Comparison of ENCODE assay signal across 13 mouse cellular contexts in the genomic region with DNA sequence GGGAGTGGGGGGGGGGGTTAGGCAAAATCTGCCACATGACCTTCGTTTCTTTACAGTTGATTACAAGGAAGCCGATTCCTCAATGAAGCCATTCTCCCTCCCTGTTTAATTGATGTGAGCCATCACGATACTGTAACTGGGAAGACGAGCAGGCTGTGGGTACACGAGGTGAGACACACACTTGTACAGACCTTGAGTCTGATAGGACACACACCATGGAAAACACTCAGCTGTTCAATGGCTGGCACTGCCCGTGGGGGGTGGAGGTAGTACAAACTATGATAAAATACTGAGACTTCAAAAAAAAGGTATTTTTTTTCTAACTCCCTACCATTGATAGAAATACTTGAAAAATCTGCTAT.
DNase-seq lines count a peak whose midpoint lies in the region; ATAC-seq and TF ChIP-seq lines count a peak whose summit lies in the region.
"Had no signal": no experiment of that assay in that cellular context is flagged by ENCODE, and none has a peak within 500 bp of the region (broad histone marks: within the 10 kb centered on the region; RNA-seq: fewer than 3 reads in every experiment).

No protein-coding gene starts in this region.

- 0 out of 2 replicates have a peak, but pooled peaks have one; percentile 34 for ATAC-seq in hindbrain, embryonic 14.5 days (ENCODE audit: low FRiP score)
- no peak for ATAC-seq in hindbrain, postnatal 0 days
- no peak for ATAC-seq in embryonic facial prominence, embryonic 15.5 days (ENCODE audit: insufficient number of reproducible peaks, low FRiP score, low TSS enrichment, low read depth)
- ATAC-seq in forebrain, embryonic 15.5 days (replicated peaks) = peak; percentile 85
- no peak for ATAC-seq in midbrain, embryonic 16.5 days
- no peak for ATAC-seq in erythroid progenitor cell, adult 5-6 weeks (replicated peaks; ENCODE audit: low FRiP score, poor library complexity, severe bottlenecking)

- TF ChIP-seq CTCF in hindbrain, postnatal 0 days (IDR thresholded peaks at IDR 0.05; ENCODE audit: low read depth) = no peak

- H3K9ac ChIP-seq in hindbrain, embryonic 14.5 days = no peak overlapping the region; the same call in 1 of the 2 replicates
- no peak overlapping the region for H3K9ac ChIP-seq in hindbrain, postnatal 0 days (replicated peaks; ENCODE audit: low read length)
- no peak overlapping the region for H3K9ac ChIP-seq in embryonic facial prominence, embryonic 15.5 days
- 0 out of 2 replicates have a peak overlapping the region, but pooled peaks have one; percentile 19 for H3K9ac ChIP-seq in forebrain, embryonic 15.5 days (replicated peaks)
- no peak overlapping the region for H3K9ac ChIP-seq in midbrain, embryonic 16.5 days (ENCODE audit: low read depth, low read length)
- H3K9ac ChIP-seq: liver, embryonic 15.5 days had no signal

- H3K4me1 ChIP-seq in hindbrain, embryonic 14.5 days (replicated peaks; ENCODE audit: control insufficient read depth, insufficient read depth, low read length) = peaks cover 13% of the 10 kb centered on the region; the same call in 1 of the 2 replicates
- H3K4me1 ChIP-seq in hindbrain, postnatal 0 days (ENCODE audit: insufficient read depth, low read length) = no peaks in the 10 kb centered on the region
- H3K4me1 ChIP-seq in embryonic facial prominence, embryonic 15.5 days = peaks cover 9% of the 10 kb centered on the region
- peaks cover 11% of the 10 kb centered on the region for H3K4me1 ChIP-seq in forebrain, embryonic 15.5 days
- H3K4me1 ChIP-seq in midbrain, embryonic 16.5 days (ENCODE audit: control insufficient read depth, insufficient read depth, low read length) = peaks cover 6% of the 10 kb centered on the region; the same call in 1 of the 2 replicates
- H3K4me1 ChIP-seq: liver, embryonic 15.5 days had no signal

- 39% methylated on average over 6 of the region's 6 CpGs for WGBS in hindbrain, embryonic 14.5 days
- 45% methylated on average over 6 of the region's 6 CpGs for WGBS in hindbrain, postnatal 0 days
- WGBS in embryonic facial prominence, embryonic 15.5 days = 49% methylated on average over 6 of the region's 6 CpGs
- WGBS in forebrain, embryonic 15.5 days = 24% methylated on average over 6 of the region's 6 CpGs
- 56% methylated on average over 6 of the region's 6 CpGs for WGBS in midbrain, embryonic 16.5 days

- H3K27ac ChIP-seq in hindbrain, embryonic 14.5 days = no peak overlapping the region
- H3K27ac ChIP-seq in hindbrain, postnatal 0 days = no peak overlapping the region
- no peak overlapping the region for H3K27ac ChIP-seq in embryonic facial prominence, embryonic 15.5 days (replicated peaks)
- H3K27ac ChIP-seq in forebrain, embryonic 15.5 days (replicated peaks) = peak overlapping the region; percentile 57
- H3K27ac ChIP-seq in midbrain, embryonic 16.5 days (ENCODE audit: low read length) = no peak overlapping the region
- H3K27ac ChIP-seq: liver, embryonic 15.5 days; macrophage had no signal

- peaks cover 7% of the 10 kb centered on the region; the same call in 1 of the 2 replicates for H3K27me3 ChIP-seq in hindbrain, embryonic 14.5 days (ENCODE audit: control insufficient read depth, insufficient read depth, low read length)
- no peaks in the 10 kb centered on the region for H3K27me3 ChIP-seq in hindbrain, postnatal 0 days (ENCODE audit: insufficient read depth, low read length)
- H3K27me3 ChIP-seq in embryonic facial prominence, embryonic 15.5 days = no peaks in the 10 kb centered on the region
- no peaks in the 10 kb centered on the region for H3K27me3 ChIP-seq in forebrain, embryonic 15.5 days
- H3K27me3 ChIP-seq in midbrain, embryonic 16.5 days (ENCODE audit: control insufficient read depth, insufficient read depth, low read depth, low read length) = no peaks in the 10 kb centered on the region
- H3K27me3 ChIP-seq: liver, embryonic 15.5 days had no signal

- no peak overlapping the region for H3K4me3 ChIP-seq in hindbrain, embryonic 14.5 days (replicated peaks; ENCODE audit: low read length)
- no peak overlapping the region for H3K4me3 ChIP-seq in hindbrain, postnatal 0 days (ENCODE audit: low read length)
- H3K4me3 ChIP-seq in embryonic facial prominence, embryonic 15.5 days (replicated peaks) = no peak overlapping the region
- peak overlapping the region; percentile 16 for H3K4me3 ChIP-seq in forebrain, embryonic 15.5 days
- H3K4me3 ChIP-seq in midbrain, embryonic 16.5 days (ENCODE audit: low read depth, low read length) = no peak overlapping the region
- H3K4me3 ChIP-seq: liver, embryonic 15.5 days had no signal

- H3K9me3 ChIP-seq in hindbrain, embryonic 14.5 days (ENCODE audit: control insufficient read depth, low read length) = no peaks in the 10 kb centered on the region
- H3K9me3 ChIP-seq in hindbrain, postnatal 0 days (ENCODE audit: low read length) = no peaks in the 10 kb centered on the region
- H3K9me3 ChIP-seq in embryonic facial prominence, embryonic 15.5 days (replicated peaks) = no peaks in the 10 kb centered on the region
- H3K9me3 ChIP-seq in forebrain, embryonic 15.5 days = no peaks in the 10 kb centered on the region
- no peaks in the 10 kb centered on the region for H3K9me3 ChIP-seq in midbrain, embryonic 16.5 days (replicated peaks; ENCODE audit: control insufficient read depth, low read length, poor library complexity, severe bottlenecking)
- H3K9me3 ChIP-seq: liver, embryonic 15.5 days had no signal

- no peaks in the 10 kb centered on the region for H3K36me3 ChIP-seq in hindbrain, embryonic 14.5 days (replicated peaks; ENCODE audit: control insufficient read depth, insufficient read depth)
- H3K36me3 ChIP-seq in hindbrain, postnatal 0 days (ENCODE audit: insufficient read depth, low read length) = no peaks in the 10 kb centered on the region
- H3K36me3 ChIP-seq in embryonic facial prominence, embryonic 15.5 days = no peaks in the 10 kb centered on the region
- H3K36me3 ChIP-seq in forebrain, embryonic 15.5 days = no peaks in the 10 kb centered on the region
- H3K36me3 ChIP-seq in midbrain, embryonic 16.5 days (ENCODE audit: control insufficient read depth, insufficient read depth, low read length) = no peaks in the 10 kb centered on the region
- H3K36me3 ChIP-seq: liver, embryonic 15.5 days had no signal

- DNase-seq in hindbrain, embryonic 14.5 days (ENCODE audit: low spot score) = no peak
- DNase-seq in hindbrain, postnatal 0 days (ENCODE audit: low spot score) = no peak
- DNase-seq in ovary, adult 18-20 months (ENCODE audit: low spot score) = no peak
- DNase-seq: gastrocnemius, postnatal 36 days; kidney, adult 18-20 months; kidney, postnatal 36 days had no signal

- H3K4me2 ChIP-seq in hindbrain, embryonic 14.5 days (replicated peaks) = peak overlapping the region; percentile 33
- H3K4me2 ChIP-seq in hindbrain, postnatal 0 days (ENCODE audit: low read depth, low read length) = no peak overlapping the region
- H3K4me2 ChIP-seq in embryonic facial prominence, embryonic 15.5 days (replicated peaks) = peak overlapping the region; percentile 21; the same call in 1 of the 2 replicates
- peak overlapping the region; percentile 33 for H3K4me2 ChIP-seq in forebrain, embryonic 15.5 days (replicated peaks)
- peak overlapping the region; percentile 24; the same call in 1 of the 2 replicates for H3K4me2 ChIP-seq in midbrain, embryonic 16.5 days (ENCODE audit: low read length)
- H3K4me2 ChIP-seq: heart, embryonic 11.5 days; liver, embryonic 15.5 days had no signal

Comparison
In these comparisons a context has a peak if more than half of its experiments do, and no peak if none do; other contexts are left out.
1. ATAC-seq: peak in hindbrain, embryonic 14.5 days (single experiment) and forebrain, embryonic 15.5 days (single experiment); none in hindbrain, postnatal 0 days (single experiment), embryonic facial prominence, embryonic 15.5 days (single experiment), midbrain, embryonic 16.5 days (single experiment) and erythroid progenitor cell, adult 5-6 weeks (single experiment).